Mouse (Mus musculus): ENCODE measurements around the gene Slc43a1. TPM values are rescaled to one million over a fixed set of nuclear protein-coding genes. Genes with fewer than 3 reads are reported as not detected.
A peak's percentile ranks its signal among the peaks of the same experiment; 100 is the strongest.
"Not testable (repeated sequence)": the region's sequence is repeated elsewhere in the genome, so short reads cannot be mapped to it uniquely, and the experiment has no call there.

Gene Slc43a1
- 15.0 and 16.3 TPM in 2 replicates for polyA plus RNA-seq (2015; fragmentation: Nextera tagmentation; extraction: Ambion mirVana)

DNA sequence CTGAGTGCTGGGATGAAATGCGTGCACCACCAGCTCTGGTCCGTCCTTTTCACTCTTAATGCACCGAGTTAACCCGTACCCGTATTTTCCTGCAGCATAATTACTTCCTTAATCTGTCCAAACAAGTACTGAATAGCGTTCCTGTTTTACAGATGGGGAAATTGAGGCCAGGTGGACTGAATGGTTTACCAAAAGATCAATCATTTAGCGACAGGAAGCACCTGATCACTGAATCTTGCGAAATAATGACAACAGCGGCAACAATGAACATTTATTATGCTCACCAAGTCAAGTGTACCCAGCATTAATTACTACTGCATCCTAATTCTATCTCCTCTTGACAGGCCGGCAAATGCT, at the start of gene Slc43a1:
TSS of gene Slc43a1 (plus strand) at position 258 of the 357 bp plus-strand sequence.
- no peak for ATAC-seq
- H3K36me3 ChIP-seq: no peaks in the 10 kb centered on the region
- no peaks in the 10 kb centered on the region for H3K27me3 ChIP-seq (replicated peaks)
- peak within 1 kb of the TSS; percentile 60 for H3K4me3 ChIP-seq (replicated peaks)
- H3K27ac ChIP-seq: peak within 1 kb of the TSS; percentile 91
- H3K9me3 ChIP-seq: no peaks in the 10 kb centered on the region
- peaks cover 29% of the 10 kb centered on the region for H3K4me1 ChIP-seq (replicated peaks)
- WGBS: 34% methylated on average over 10 of the region's 10 CpGs
- H3K9ac ChIP-seq: peak within 1 kb of the TSS; percentile 77
- H3K4me2 ChIP-seq (replicated peaks): peak within 1 kb of the TSS; percentile 97

DNA sequence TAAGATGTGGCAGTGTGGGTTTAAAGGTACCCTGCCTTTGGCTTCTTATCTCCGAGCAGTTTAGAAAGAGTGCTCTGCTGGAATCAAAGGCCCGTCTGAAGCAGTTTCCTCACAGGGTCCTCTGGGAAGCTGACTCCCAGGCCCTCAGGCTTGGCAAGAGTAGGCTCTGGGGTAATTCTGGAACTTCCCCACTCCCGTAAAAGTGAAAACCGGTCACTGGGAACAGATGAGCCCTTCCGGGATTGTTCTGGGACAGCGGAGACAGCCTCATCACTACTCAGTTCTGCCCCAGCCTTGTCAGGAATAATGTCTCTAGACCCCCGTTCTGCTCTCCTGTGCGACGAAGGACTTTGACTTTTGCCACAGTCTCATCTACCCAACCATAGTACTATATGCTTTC, 48.2 kb upstream of the Slc43a1 start:
- no peak overlapping the region for H3K27ac ChIP-seq
- ATAC-seq: no peak
- no peaks in the 10 kb centered on the region for H3K9me3 ChIP-seq
- H3K4me1 ChIP-seq (replicated peaks): no peaks in the 10 kb centered on the region
- H3K4me2 ChIP-seq (replicated peaks): no peak overlapping the region
- H3K27me3 ChIP-seq (replicated peaks): no peaks in the 10 kb centered on the region
- H3K9ac ChIP-seq: no peak overlapping the region
- no peak overlapping the region for H3K4me3 ChIP-seq (replicated peaks)
- WGBS: 57% methylated on average over 9 of the region's 9 CpGs
- H3K36me3 ChIP-seq: no peaks in the 10 kb centered on the region

DNA sequence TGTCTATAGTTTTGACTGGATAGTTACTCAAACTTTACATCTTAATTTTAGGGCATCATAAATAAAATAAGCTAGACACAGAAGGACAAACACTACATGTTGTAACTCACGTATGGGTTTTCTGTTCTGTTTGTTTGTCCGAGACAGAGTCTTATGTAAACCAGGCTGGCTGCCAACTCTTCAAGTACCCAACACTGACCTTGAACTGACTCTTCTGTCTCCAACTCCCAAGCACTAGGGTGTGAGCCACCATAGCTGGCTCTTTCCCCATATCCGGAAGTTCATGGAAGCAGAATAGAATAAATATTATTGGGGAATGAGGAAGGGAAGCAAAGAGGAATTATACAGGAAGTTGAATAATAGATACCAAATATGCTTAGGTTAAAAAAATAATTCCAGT, 46.1 kb upstream of the Slc43a1 start:
- no peak overlapping the region for H3K4me3 ChIP-seq (replicated peaks)
- no peak overlapping the region for H3K27ac ChIP-seq
- H3K27me3 ChIP-seq (replicated peaks): no peaks in the 10 kb centered on the region
- ATAC-seq: no peak
- H3K9me3 ChIP-seq: no peaks in the 10 kb centered on the region
- 47% methylated on average over 3 of the region's 3 CpGs for WGBS
- no peak overlapping the region for H3K4me2 ChIP-seq (replicated peaks)
- no peak overlapping the region for H3K9ac ChIP-seq
- no peaks in the 10 kb centered on the region for H3K36me3 ChIP-seq
- no peaks in the 10 kb centered on the region for H3K4me1 ChIP-seq (replicated peaks)

DNA sequence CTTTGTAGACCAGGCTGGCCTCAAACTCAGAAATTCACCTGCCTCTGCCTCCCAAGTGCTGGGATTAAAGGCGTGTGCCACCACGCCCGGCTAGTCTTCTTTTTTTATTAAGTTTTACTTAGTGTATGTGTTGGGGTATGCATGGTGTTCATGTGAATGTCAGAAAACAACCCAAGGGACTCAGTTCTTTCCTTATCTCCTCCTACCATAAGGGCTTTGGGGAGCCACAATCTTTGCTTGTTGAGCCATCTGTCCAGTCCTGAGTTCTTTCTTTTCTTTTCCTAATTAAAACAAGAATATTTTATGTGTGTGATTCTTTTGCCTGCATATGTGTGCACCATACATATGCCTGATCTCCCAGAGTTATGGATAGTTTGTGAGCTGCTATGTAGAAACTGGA, 45.5 kb upstream of the Slc43a1 start:
- no peak overlapping the region for H3K4me2 ChIP-seq (replicated peaks)
- no peaks in the 10 kb centered on the region for H3K9me3 ChIP-seq
- no peak overlapping the region for H3K4me3 ChIP-seq (replicated peaks)
- no peak for ATAC-seq
- no peaks in the 10 kb centered on the region for H3K36me3 ChIP-seq
- H3K27ac ChIP-seq: no peak overlapping the region
- 0 out of 2 replicates have a peak, but pooled peaks cover 3% of the 10 kb centered on the region for H3K4me1 ChIP-seq (replicated peaks)
- no peak overlapping the region for H3K9ac ChIP-seq
- WGBS: 86% methylated on average over 3 of the region's 3 CpGs
- no peaks in the 10 kb centered on the region for H3K27me3 ChIP-seq (replicated peaks)

DNA sequence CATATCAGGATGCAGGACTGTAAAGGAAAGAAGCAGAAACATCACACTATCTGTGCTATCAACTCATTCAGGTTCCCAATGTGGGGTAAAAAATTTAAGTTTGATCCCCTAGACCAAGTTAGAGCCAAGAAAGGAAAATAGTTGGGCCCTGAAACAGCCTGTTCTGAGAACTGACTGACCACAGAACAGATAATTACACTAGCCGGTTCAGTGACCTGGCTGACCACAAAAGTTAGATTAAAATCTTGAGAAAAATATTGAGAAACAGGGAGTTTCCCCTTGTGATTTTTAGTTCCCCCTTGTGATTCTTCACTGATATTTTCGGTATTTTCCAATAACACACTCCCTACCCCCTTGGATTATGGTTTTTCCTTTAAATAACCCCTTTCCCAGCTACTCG, 44.8 kb upstream of the Slc43a1 start:
- ATAC-seq: no peak
- Histone ChIP-seq H3K9ac (no peak overlapping the region), H3K4me2 (replicated peaks) (no peak overlapping the region), H3K9me3 (no peaks in the 10 kb centered on the region), H3K4me3 (replicated peaks) (no peak overlapping the region), H3K27ac (no peak overlapping the region), H3K4me1 (replicated peaks) (peaks cover 6% of the 10 kb centered on the region; the same call in 1 of the 2 replicates), H3K36me3 (no peaks in the 10 kb centered on the region), H3K27me3 (replicated peaks) (no peaks in the 10 kb centered on the region)
- WGBS: 84% methylated on average over 3 of the region's 3 CpGs

DNA sequence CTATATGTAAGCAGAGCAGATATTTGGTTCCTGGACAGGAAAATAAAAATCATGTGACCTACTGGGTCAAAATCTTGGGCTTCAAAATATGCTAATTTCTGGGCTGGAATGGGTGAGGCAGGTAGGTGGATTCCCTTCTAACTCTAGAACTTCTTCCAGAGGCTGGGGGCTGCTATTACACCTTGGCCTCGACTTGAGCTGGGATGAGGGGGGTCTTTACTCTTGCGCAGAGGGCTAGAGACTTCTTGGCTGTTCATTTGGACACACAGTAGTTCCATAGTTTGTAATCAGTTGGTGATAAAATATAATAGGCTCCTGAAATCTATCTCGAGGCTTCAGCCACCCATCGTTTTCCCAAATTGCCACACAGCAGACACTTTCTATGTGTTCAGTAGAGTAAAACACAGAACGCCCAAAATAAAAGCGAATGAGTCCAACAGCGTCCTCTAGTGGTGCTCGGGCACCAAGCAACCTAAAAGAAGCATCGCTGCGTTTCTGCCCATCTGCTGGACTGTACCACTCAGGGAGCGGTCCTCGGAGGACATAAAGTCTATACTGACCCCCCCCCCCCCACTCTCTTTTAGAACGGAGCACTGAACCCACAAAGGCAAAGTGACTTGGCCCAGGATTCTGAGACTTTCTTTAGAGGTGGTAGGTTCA, 40.7 kb upstream of the Slc43a1 start:
- Histone ChIP-seq H3K9ac (peak overlapping the region; percentile 54), H3K9me3 (no peaks in the 10 kb centered on the region), H3K4me3 (replicated peaks) (peak overlapping the region; percentile 58), H3K36me3 (no peaks in the 10 kb centered on the region), H3K27ac (peak overlapping the region; percentile 65; the same call in 1 of the 2 replicates), H3K4me1 (replicated peaks) (peaks cover 6% of the 10 kb centered on the region; the same call in 1 of the 2 replicates), H3K4me2 (replicated peaks) (peak overlapping the region; percentile 93), H3K27me3 (replicated peaks) (no peaks in the 10 kb centered on the region)
- WGBS: 13% methylated on average over 13 of the region's 13 CpGs
- ATAC-seq: peak; percentile 44

DNA sequence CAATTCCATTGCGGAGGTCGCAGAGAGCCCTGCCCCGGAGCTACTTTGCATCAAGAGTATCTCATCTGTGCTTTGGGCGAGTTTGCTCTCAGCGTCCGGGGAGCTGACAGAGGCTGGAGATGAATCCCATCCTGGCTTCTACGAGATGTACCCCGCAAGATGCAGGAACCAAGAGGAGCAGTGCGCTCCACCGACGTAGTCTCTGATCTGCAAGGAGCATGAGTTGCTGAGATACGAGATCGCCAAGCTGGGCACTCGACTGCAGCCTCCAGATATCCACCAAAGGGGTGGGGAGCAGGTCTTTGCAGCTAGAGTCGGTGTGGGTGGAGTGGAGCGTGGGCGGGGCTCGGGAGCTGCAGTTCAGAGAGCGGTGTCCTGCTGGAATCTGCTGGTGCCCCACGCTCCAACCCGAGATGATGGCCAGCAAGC, 40.1 kb upstream of the Slc43a1 start, which contains the start of gene Ube2l6:
TSS of gene Ube2l6 (plus strand) at position 336 of the 429 bp plus-strand sequence.
- H3K4me2 ChIP-seq (replicated peaks): peak within 1 kb of the TSS; percentile 93
- ATAC-seq: peak; percentile 87
- H3K4me1 ChIP-seq (replicated peaks): peaks cover 6% of the 10 kb centered on the region; the same call in 1 of the 2 replicates
- peak within 1 kb of the TSS; percentile 54 for H3K9ac ChIP-seq
- H3K4me3 ChIP-seq (replicated peaks): peak within 1 kb of the TSS; percentile 58
- under 1% methylated on average over 21 of the region's 21 CpGs for WGBS
- no peaks in the 10 kb centered on the region for H3K9me3 ChIP-seq
- H3K27ac ChIP-seq: peak within 1 kb of the TSS; percentile 65
- no peaks in the 10 kb centered on the region for H3K36me3 ChIP-seq
- no peaks in the 10 kb centered on the region for H3K27me3 ChIP-seq (replicated peaks)

DNA sequence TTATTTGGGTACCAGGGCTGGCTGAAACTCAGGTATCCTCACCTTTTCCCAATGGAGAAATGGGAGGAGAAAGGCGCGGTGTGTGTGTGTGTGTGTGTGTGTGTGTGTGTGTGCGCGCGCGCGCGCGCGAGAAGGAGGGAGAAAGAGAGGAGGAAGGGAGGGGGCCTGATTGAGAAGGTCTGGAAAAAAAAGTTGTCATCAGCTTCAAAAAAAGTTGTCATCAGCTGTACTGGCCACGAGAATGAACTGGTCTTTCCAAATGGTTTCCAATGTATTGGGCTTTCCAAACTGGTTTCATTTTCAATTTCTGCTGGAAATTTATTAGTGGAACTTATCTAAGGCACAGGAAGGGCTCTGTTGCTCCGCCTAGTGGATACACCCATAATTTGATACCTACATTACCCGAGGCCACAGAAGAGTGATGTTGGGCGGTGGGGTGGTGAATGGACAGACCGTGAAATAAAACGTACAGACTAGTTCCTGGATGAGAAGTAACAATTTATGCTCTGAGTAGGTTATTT, 39.5 kb upstream of the Slc43a1 start:
- no peaks in the 10 kb centered on the region for H3K9me3 ChIP-seq
- peak; percentile 81 for ATAC-seq
- H3K4me3 ChIP-seq (replicated peaks): peak overlapping the region; percentile 58
- H3K36me3 ChIP-seq: no peaks in the 10 kb centered on the region
- H3K4me1 ChIP-seq (replicated peaks): peaks cover 6% of the 10 kb centered on the region; the same call in 1 of the 2 replicates
- peak overlapping the region; percentile 65 for H3K27ac ChIP-seq
- no peaks in the 10 kb centered on the region for H3K27me3 ChIP-seq (replicated peaks)
- 1% methylated on average over 16 of the region's 16 CpGs for WGBS
- peak overlapping the region; percentile 93 for H3K4me2 ChIP-seq (replicated peaks)
- peak overlapping the region; percentile 54 for H3K9ac ChIP-seq

DNA sequence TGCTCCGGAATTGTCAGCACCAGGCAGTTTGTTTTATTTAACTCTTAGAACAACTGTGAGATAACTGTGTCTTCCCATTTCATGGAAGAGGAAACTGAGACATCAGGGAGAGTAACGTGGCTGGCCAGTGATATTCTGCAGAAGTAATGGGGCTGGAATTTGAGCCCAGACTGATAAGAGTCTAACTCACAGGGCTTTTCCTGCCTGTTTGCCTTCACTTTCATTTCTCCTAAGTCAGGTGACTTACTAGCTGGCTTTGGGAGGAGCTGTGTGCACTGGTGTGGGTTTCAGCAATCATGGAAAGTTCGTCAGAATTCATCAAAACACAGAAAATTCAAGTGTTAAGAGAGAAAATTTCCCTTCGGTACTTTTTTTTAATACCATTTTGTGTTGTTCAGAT, 38.3 kb upstream of the Slc43a1 start:
- Histone ChIP-seq H3K9ac (no peak overlapping the region), H3K4me3 (replicated peaks) (no peak overlapping the region), H3K9me3 (no peaks in the 10 kb centered on the region), H3K27ac (no peak overlapping the region), H3K36me3 (no peaks in the 10 kb centered on the region), H3K4me1 (replicated peaks) (peaks cover 6% of the 10 kb centered on the region; the same call in 1 of the 2 replicates), H3K27me3 (replicated peaks) (no peaks in the 10 kb centered on the region), H3K4me2 (replicated peaks) (0 out of 2 replicates have a peak overlapping the region, but pooled peaks have one; percentile 2)
- no peak; the same call in 1 of the 2 replicates for ATAC-seq
- WGBS: 73% methylated on average over 4 of the region's 4 CpGs

DNA sequence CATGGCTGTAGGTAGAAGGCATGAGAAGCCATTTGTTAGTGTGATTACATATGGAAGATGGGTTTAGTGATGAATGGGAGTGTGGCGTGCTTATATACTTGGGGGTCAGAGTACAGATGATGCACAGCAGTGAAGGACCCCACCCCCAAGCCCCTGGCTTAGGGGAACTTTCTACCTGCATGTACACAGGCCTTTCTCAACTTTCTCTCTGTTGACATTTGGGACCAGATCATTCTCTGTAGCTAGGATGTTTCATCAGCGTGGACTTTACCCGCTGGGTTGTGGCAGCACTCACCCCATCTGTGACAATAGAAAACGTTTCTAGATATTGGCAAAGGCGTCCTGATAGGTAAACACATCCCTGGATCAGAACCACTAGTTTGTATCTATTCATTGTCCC, 37.4 kb upstream of the Slc43a1 start:
- not testable (repeated sequence) for H3K27me3 ChIP-seq (replicated peaks); H3K4me1 ChIP-seq (replicated peaks); H3K36me3 ChIP-seq; H3K9me3 ChIP-seq; H3K27ac ChIP-seq; H3K4me2 ChIP-seq (replicated peaks); ATAC-seq; H3K4me3 ChIP-seq (replicated peaks); H3K9ac ChIP-seq
- 78% methylated on average over 5 of the region's 5 CpGs for WGBS

DNA sequence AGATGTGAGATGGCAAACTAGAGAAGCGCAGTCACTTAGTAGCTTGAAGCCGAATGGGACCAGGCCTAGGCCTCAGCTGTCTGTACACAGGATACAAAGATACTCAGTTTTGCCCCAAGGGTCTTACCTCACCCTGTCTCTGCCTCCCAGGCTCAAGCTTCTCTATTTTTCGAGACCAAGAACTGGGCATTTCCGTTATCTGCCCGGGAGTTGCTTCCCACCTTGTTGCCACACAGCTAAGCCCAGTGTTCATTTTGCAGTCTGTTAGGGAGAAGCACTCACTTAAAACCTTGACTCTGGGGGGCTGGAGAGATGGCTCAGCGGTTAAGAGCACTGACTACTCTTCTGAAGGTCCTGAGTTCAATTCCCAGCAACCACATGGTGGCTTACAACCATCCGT, 34.7 kb upstream of the Slc43a1 start:
- Histone ChIP-seq H3K4me2 (replicated peaks) (no peak overlapping the region), H3K36me3 (no peaks in the 10 kb centered on the region), H3K9ac (no peak overlapping the region), H3K27me3 (replicated peaks) (no peaks in the 10 kb centered on the region), H3K27ac (no peak overlapping the region), H3K4me1 (replicated peaks) (no peaks in the 10 kb centered on the region), H3K9me3 (no peaks in the 10 kb centered on the region), H3K4me3 (replicated peaks) (no peak overlapping the region)
- 87% methylated on average over 7 of the region's 7 CpGs for WGBS
- ATAC-seq: no peak

DNA sequence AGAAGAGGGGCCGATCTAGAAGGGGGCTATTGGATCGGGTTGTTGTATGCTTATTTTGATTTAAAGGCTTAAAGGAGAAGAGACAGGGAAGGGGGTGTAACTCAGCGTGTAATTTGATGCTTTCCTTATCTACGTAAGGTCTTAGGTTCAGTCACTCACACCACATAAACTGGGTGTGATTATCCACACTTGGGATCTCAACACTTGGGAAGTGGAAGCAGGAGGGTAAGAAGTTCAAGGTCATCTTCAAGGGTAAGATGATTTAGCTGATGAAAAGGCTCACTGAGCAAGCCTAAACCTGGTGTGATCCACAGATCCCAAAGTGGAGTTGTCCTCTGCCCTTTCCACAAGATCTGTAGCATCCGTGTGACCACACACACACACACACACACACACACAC, 32.1 kb upstream of the Slc43a1 start:
- Histone ChIP-seq H3K4me2 (replicated peaks) (no peak overlapping the region), H3K9me3 (no peaks in the 10 kb centered on the region), H3K27me3 (replicated peaks) (no peaks in the 10 kb centered on the region), H3K4me1 (replicated peaks) (peaks cover 6% of the 10 kb centered on the region), H3K27ac (no peak overlapping the region), H3K36me3 (no peaks in the 10 kb centered on the region), H3K9ac (no peak overlapping the region), H3K4me3 (replicated peaks) (no peak overlapping the region)
- 51% methylated on average over 5 of the region's 5 CpGs for WGBS
- ATAC-seq: no peak

DNA sequence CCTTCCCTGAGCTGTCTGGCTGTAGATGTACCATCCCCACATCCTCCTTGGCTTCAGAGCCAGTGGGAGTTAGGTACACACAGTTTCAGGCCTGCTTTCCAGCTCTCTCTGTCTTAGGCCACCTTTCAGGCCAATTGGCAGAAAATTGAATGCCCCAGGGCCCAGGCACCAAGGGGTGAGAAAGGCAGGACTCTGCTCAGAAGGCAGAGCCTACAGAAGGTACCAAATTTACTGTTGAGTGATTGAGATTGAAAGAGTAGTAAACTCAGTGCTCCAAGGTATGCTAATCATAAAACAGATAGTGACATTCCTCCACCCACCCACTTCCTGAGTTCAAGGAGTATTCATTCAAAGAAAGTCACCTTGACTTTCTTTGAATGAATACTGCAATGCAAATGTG, 29.3 kb upstream of the Slc43a1 start:
- Histone ChIP-seq H3K27me3 (replicated peaks) (no peaks in the 10 kb centered on the region), H3K4me1 (replicated peaks) (peaks cover 8% of the 10 kb centered on the region), H3K36me3 (no peaks in the 10 kb centered on the region), H3K4me3 (replicated peaks) (no peak overlapping the region), H3K9me3 (no peaks in the 10 kb centered on the region), H3K27ac (no peak overlapping the region), H3K4me2 (replicated peaks) (no peak overlapping the region), H3K9ac (no peak overlapping the region)
- ATAC-seq: no peak
